Mouse (Mus musculus): ENCODE data around the gene H2-D1. TPM values are rescaled to one million over a fixed set of nuclear protein-coding genes. Genes with fewer than 3 reads are reported as not detected.
"Not testable (repeated sequence)": the region's sequence is repeated elsewhere in the genome, so short reads cannot be mapped to it uniquely, and the experiment has no call there.

The H2-D1 gene
- polyA plus RNA-seq, 1 experiment from 2014 or later, result 112 TPM

DNA sequence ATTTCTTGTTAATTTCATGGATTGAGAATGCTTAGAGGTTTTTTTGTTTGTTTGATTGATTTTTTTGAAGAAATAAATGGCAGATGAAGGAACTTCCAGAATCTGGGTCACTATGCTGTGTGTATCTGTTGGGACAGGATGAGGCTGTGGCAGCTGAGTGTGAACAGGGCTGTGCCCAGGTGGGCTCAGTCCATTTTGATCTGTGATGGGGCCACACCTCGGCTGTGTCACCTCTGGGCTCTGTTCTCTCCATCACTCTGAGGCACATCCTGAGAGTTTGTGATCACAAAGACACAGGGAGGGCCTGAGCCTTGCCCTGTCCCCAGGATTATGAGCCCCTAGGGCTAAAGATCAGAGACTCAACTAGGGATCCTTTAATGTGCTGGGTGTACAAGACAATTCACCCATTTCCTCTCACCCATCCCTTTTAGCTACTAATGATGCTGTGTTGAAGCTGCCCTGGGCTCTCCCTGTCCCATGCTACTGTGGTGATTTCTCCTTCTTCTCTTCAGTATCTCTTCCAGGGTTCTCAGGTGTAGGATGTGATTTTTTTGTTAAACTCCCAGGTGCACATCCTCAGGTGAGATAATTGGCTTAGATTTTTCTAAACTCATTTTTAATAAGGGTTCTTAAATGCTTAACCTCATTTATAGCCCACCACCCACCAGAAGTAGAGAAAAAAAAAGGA, 5.0 kb downstream of the H2-D1 start:
- ATAC-seq, result no peak
- POLR2A ChIA-PET, result no interaction called here
- CTCF ChIA-PET, result no interaction called here
- TF ChIP-seq CTCF (IDR thresholded peaks at IDR 0.05), result no peak
- in situ Hi-C loops (cut with MboI; ENCODE audit: low pct_unique_long_range_greater_than_20kb), result no loop called here
- no peaks in the 10 kb centered on the region for H3K27me3 ChIP-seq
- DNase-seq (ENCODE audit: low read depth, low spot score), result no peak

GRCm38 (mm10) chr17:35269653-35270347, 7.3 kb downstream of the H2-D1 start:
- ChIA-PET CTCF (interaction anchor here (1.4 to 3.4 kb wide), 4 partner anchors 9 to 24 kb away, joined by 3 to 27 read pairs (median 6); no protein-coding TSS in a partner anchor), POLR2A (no interaction called here)
- in situ Hi-C loops (cut with MboI; ENCODE audit: low pct_unique_long_range_greater_than_20kb), result loop anchor here (5.0 kb wide), 1 partner anchor 1297 kb away; no protein-coding TSS in a partner anchor
- DNase-seq (ENCODE audit: low read depth, low spot score) (peak; percentile 60), ATAC-seq (no peak)
- no peak for TF ChIP-seq CTCF (IDR thresholded peaks at IDR 0.05)
- no peaks in the 10 kb centered on the region for H3K27me3 ChIP-seq

GRCm38 (mm10) chr17:35272249-35272648, 9.7 kb downstream of the H2-D1 start:
- in situ Hi-C loops (cut with MboI; ENCODE audit: low pct_unique_long_range_greater_than_20kb), result loop anchor here (5.0 kb wide), 1 partner anchor 1300 kb away; no protein-coding TSS in a partner anchor
- no peaks in the 10 kb centered on the region for H3K27me3 ChIP-seq
- ChIA-PET CTCF (no interaction called here), POLR2A (interaction anchor here (0.5 kb wide), 1 partner anchor 18 kb away, joined by 4 read pairs; no protein-coding TSS in a partner anchor)
- no peak for ATAC-seq
- DNase-seq (ENCODE audit: low read depth, low spot score), result no peak
- TF ChIP-seq CTCF (IDR thresholded peaks at IDR 0.05), result no peak

- peak; percentile 93 for TF ChIP-seq CTCF (IDR thresholded peaks at IDR 0.05)
- ATAC-seq, result peak; percentile 31
- POLR2A ChIA-PET, result interaction anchor here (0.6 to 0.7 kb wide), 2 partner anchors 20 to 30 kb away, joined by 3 read pairs; no protein-coding TSS in a partner anchor
Observed at GRCm38 (mm10) chr17:35274770-35275169, 12.2 kb downstream of the H2-D1 start.

GRCm38 (mm10) chr17:35276304-35276864, 13.9 kb downstream of the H2-D1 start:
- ChIA-PET CTCF (interaction anchor here (2.3 to 5.2 kb wide), 2 partner anchors 18 to 22 kb away, joined by 8 to 33 read pairs; no protein-coding TSS in a partner anchor), POLR2A (no interaction called here)
- ATAC-seq (no peak), DNase-seq (ENCODE audit: low read depth, low spot score) (no peak)
- no peak for TF ChIP-seq CTCF (IDR thresholded peaks at IDR 0.05)
- in situ Hi-C loops (cut with MboI; ENCODE audit: low pct_unique_long_range_greater_than_20kb), result no loop called here
- H3K27me3 ChIP-seq, result no peaks in the 10 kb centered on the region

More at GRCm38 (mm10) chr17:35274770-35275169, 12.2 kb downstream of the H2-D1 start:
- in situ Hi-C loops (cut with MboI; ENCODE audit: low pct_unique_long_range_greater_than_20kb), result loop anchor here (5.0 kb wide), 1 partner anchor 1302 kb away; no protein-coding TSS in a partner anchor
- CTCF ChIA-PET, result interaction anchor here (1.2 to 5.2 kb wide), 6 partner anchors 9 to 29 kb away, joined by 3 to 33 read pairs (median 6); no protein-coding TSS in a partner anchor
- DNase-seq (ENCODE audit: low read depth, low spot score), result no peak
- H3K27me3 ChIP-seq, result no peaks in the 10 kb centered on the region

GRCm38 (mm10) chr17:35278049-35278448, 15.5 kb downstream of the H2-D1 start:
- no peak for DNase-seq (ENCODE audit: low read depth, low spot score)
- no peak for ATAC-seq
- no peak for TF ChIP-seq CTCF (IDR thresholded peaks at IDR 0.05)
- in situ Hi-C loops (cut with MboI; ENCODE audit: low pct_unique_long_range_greater_than_20kb), result no loop called here
- ChIA-PET POLR2A (no interaction called here), CTCF (interaction anchor here (0.8 to 5.2 kb wide), 2 partner anchors 20 to 23 kb away, joined by 3 to 33 read pairs; no protein-coding TSS in a partner anchor)
- H3K27me3 ChIP-seq, result peaks cover 3% of the 10 kb centered on the region

GRCm38 (mm10) chr17:35278957-35279688, 16.6 kb downstream of the H2-D1 start:
- H3K27me3 ChIP-seq, result peaks cover 11% of the 10 kb centered on the region
- POLR2A ChIA-PET, result interaction anchor here (1.1 kb wide), 1 partner anchor 34 kb away, joined by 3 read pairs; no protein-coding TSS in a partner anchor
- ATAC-seq (no peak), DNase-seq (ENCODE audit: low read depth, low spot score) (no peak)
- CTCF ChIA-PET, result interaction anchor here (5.2 kb wide), 1 partner anchor 21 kb away, joined by 33 read pairs; no protein-coding TSS in a partner anchor
- in situ Hi-C loops (cut with MboI; ENCODE audit: low pct_unique_long_range_greater_than_20kb), result no loop called here
- no peak for TF ChIP-seq CTCF (IDR thresholded peaks at IDR 0.05)

GRCm38 (mm10) chr17:35280276-35280675, 17.7 kb downstream of the H2-D1 start:
- ChIA-PET POLR2A (interaction anchor here (1.1 kb wide), 1 partner anchor 35 kb away, joined by 3 read pairs; no protein-coding TSS in a partner anchor), CTCF (no interaction called here)
- DNase-seq (ENCODE audit: low read depth, low spot score), result no peak
- peaks cover 12% of the 10 kb centered on the region for H3K27me3 ChIP-seq
- in situ Hi-C loops (cut with MboI; ENCODE audit: low pct_unique_long_range_greater_than_20kb), result no loop called here
- TF ChIP-seq CTCF (IDR thresholded peaks at IDR 0.05), result no peak
- no peak for ATAC-seq

DNA sequence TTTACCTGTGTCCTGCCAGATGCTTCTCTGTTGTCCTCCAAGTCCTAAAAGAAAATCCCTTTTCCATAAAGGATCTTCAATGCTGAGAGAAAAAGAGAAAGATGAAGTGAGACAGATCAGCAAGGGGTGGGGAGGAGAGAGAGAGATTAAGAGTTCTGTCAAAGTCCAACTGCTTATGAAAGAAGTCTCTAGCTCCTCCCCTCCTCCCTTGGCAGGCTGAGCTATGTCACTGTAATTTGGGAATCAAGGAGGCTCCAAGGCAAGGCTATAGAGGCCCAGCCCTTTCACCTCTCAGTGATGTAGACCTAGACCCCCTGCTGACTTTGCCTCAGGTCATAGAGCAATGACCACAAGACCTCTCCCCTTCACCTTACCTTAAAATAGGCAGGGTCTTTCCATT, 22.9 kb downstream of the H2-D1 start:
- ChIA-PET POLR2A (no interaction called here), CTCF (interaction anchor here (1.0 kb wide), 1 partner anchor 11 kb away, joined by 3 read pairs; no protein-coding TSS in a partner anchor)
- ATAC-seq (no peak), DNase-seq (ENCODE audit: low read depth, low spot score) (no peak)
- no peak for TF ChIP-seq CTCF (IDR thresholded peaks at IDR 0.05)
- peaks cover 34% of the 10 kb centered on the region for H3K27me3 ChIP-seq
- in situ Hi-C loops (cut with MboI; ENCODE audit: low pct_unique_long_range_greater_than_20kb), result no loop called here

DNA sequence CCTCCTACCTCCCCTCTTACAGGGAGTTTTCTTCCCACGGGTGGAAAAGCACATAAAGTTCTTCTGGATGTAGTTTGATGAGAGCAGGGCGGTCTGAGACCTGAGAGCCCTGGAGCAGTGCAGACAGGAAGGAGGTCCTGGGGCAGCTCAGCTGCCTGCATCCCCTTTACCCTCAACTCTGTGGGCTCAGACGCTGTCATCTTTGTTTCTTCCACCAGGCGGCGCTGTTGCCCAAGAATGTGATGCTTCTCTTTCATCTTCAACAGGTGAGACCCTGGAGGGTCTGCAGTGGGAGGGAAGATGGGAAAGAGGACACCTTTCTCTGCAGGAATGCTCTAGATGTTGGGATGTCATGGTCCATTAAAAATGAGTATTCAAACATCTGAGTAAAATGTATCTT, 33.3 kb downstream of the H2-D1 start:
- ATAC-seq; CTCF ChIA-PET; in situ Hi-C loops (cut with MboI; ENCODE audit: low pct_unique_long_range_greater_than_20kb); DNase-seq (ENCODE audit: low read depth, low spot score): not testable (repeated sequence)
- peak; percentile 69 for TF ChIP-seq CTCF (IDR thresholded peaks at IDR 0.05)
- POLR2A ChIA-PET, result interaction anchor here (0.5 kb wide), 1 partner anchor 309 kb away, joined by 3 read pairs; no protein-coding TSS in a partner anchor
- peaks cover 29% of the 10 kb centered on the region for H3K27me3 ChIP-seq
